Mouse (Mus musculus): ENCODE results near the gene Gm10663. TPM values are rescaled to one million over a fixed set of nuclear protein-coding genes. Genes with fewer than 3 reads are reported as not detected.

Gene Gm10663
- total RNA-seq, 2 experiments from 2014 or later, result not detected

DNA sequence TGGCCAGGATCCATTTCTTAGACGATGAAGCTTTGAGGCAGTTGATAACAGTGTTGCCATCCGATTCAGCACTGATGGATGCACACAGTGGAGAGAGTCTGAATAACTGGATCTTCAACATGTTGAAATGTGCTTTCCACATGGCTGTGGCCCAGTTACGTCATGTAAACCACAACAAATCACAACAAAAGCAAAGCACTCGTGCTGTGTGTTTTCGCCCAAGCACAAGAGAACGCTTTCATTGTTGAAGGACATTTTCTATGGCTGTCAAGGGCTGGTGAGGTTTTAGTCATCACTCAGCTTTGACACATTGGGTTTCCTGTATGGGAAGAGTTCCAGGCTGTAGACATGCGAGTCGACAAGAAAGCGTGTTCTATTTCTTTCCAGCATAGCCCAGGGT, 5.9 kb downstream of the Gm10663 start:
- ATAC-seq (replicated peaks; ENCODE audit: low FRiP score, poor library complexity, severe bottlenecking), result no peak

DNA sequence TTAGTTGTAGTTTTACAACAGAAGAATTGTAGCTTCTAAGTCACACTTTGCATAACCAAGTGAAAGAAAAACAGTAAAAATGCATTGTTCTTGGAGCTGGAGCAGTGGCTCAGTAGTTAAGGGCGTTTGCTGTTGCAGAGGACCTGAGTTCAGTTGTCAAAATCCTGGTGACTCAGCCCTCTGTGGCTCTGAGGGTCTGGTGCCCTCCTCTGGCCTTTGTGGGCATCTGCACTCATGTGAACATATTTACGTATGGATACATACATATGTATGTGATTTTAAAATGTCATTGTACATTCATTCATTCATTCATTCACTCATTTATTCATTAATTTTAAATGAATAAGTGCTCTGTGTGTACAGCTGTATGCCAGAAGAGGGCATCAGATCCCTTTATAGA, 10.8 kb downstream of the Gm10663 start:
- ATAC-seq (replicated peaks; ENCODE audit: low FRiP score, poor library complexity, severe bottlenecking), result no peak

DNA sequence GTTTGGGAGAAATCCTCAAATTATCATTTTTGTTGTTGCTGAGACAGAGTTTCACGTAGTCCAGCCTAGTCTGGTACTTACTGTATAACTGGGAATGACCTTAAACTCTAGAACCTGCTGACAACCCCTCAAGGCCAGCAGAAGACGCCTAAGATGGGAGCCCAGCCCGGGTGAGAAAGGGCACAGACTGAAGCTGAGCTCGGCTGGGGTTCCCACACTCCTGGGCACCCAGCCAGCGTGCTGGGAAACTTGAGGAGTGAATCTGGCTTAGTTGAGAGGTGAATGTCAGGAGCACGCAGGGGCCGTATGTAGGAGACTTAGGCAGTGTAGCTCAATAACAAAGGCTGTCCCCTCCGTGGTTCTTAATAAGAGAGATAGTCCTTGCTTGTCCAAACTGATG, 12.9 kb downstream of the Gm10663 start:
- ATAC-seq (replicated peaks; ENCODE audit: low FRiP score, poor library complexity, severe bottlenecking), result no peak

- ATAC-seq (replicated peaks; ENCODE audit: low FRiP score, poor library complexity, severe bottlenecking), result no peak
These were observed 13.3 kb downstream of the Gm10663 start for GRCm38 (mm10) chr8:65088120-65088519.

DNA sequence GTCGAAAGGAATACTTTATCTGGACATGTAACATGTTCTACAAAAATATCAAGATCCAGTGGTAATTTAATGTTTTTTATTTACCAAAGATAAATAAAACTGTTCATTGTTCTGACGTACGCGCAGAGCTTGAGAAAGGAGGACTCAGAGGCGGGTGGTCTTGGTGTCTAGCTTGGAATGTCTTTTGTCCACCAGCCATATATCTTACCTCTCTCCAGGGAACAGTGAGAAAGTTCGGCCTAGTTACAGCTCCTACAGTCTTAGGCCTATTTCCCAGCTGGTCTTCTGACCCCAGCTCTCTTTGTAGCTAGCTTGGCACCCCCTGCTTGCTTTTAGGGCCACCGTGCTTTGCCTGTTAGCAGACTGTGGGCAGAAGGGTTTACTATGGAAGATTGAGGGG, 14.9 kb downstream of the Gm10663 start:
- ATAC-seq (replicated peaks; ENCODE audit: low FRiP score, poor library complexity, severe bottlenecking), result no peak

- ATAC-seq (replicated peaks; ENCODE audit: low FRiP score, poor library complexity, severe bottlenecking), result no peak
These were observed 23.1 kb downstream of the Gm10663 start for GRCm38 (mm10) chr8:65097760-65098415.

GRCm38 (mm10) chr8:65099735-65100134, 24.9 kb downstream of the Gm10663 start:
- no peak for ATAC-seq (replicated peaks; ENCODE audit: low FRiP score, poor library complexity, severe bottlenecking)

GRCm38 (mm10) chr8:65103632-65104031, 28.8 kb downstream of the Gm10663 start:
- ATAC-seq (replicated peaks; ENCODE audit: low FRiP score, poor library complexity, severe bottlenecking), result no peak

DNA sequence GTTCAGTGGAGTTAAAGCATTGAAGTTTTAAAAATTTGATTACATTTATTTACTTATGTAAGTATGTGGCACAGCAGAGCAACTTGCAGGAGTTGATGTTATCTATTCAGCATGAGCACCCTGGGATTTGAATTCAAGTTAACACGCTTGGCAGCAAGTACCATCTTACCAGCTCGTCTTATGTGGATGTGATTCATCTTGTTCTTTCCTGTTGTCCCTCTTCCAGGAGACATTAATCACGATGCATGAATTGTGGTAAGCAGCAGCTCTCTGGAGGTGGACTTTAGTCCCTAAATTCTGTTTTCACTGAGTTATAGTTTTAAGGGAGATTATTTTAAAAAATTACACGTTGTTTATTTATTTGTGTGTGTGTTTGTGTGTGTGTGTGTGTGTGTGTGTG, 29.2 kb downstream of the Gm10663 start:
- ATAC-seq (replicated peaks; ENCODE audit: low FRiP score, poor library complexity, severe bottlenecking), result no peak

GRCm38 (mm10) chr8:65107936-65108718, 33.3 kb downstream of the Gm10663 start:
- no peak for ATAC-seq (replicated peaks; ENCODE audit: low FRiP score, poor library complexity, severe bottlenecking)

- ATAC-seq (replicated peaks; ENCODE audit: low FRiP score, poor library complexity, severe bottlenecking), result no peak
These were observed 34.1 kb downstream of the Gm10663 start for GRCm38 (mm10) chr8:65108936-65109335.

GRCm38 (mm10) chr8:65110285-65110691, 35.5 kb downstream of the Gm10663 start:
- no peak for ATAC-seq (replicated peaks; ENCODE audit: low FRiP score, poor library complexity, severe bottlenecking)

DNA sequence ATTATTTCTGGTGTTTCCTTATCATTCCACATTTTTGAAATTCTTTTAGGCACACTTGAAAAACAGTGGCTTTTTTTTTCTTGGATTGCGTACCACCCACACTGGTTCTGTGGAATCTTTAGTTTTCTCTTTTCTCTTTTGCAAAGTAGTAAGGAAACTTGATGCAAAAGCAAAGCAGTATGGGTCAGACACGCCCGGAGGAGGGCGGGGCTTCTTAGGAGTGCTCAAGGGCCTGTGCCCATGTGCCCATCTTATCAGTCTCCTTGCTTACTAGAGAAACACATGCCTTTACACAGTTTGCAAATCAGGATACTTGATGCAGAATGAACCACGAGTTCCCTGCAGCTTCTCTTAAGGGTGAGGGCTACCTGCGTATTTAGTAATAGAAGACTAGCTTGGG, 37.3 kb downstream of the Gm10663 start:
- no peak for ATAC-seq (replicated peaks; ENCODE audit: low FRiP score, poor library complexity, severe bottlenecking)

DNA sequence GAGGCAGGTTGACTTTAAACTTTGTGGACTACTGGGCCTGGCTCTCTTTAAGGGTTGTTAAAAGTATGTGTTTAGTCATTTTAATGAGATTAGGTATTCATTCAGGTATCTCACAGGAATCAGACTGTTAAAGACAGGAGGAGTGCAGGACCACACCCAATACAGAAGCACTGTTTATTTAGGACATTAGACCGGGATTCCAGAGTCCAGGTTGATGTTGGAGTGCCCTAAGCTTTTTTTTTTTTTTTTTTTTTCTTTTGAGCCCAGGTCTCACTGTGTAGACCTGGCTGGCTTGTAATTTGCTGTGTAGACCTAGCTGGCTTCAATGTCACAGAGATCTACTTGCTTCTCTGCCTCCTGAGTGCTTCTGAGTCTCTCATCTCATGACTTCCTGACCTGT, 51.2 kb downstream of the Gm10663 start:
- no peak for ATAC-seq (replicated peaks; ENCODE audit: low FRiP score, poor library complexity, severe bottlenecking)

DNA sequence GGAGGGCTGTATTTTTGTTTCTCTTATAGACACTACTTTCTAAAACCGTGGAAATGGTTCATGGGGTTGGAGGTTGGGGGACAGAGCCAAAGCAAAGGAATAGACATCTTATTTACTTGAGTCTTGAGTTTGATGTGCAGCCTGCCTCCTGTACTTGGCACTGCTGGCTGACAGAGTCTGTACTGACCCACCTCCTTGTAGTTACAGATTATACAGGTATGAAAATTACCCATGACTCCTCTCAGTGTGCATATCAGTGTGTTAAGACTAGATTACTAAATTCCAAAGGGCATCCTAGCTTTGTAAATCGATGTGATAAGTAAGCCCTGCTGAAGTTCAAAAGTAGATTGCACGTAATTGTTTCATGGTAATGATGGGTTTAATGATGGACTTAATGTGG, 51.6 kb downstream of the Gm10663 start:
- ATAC-seq (replicated peaks; ENCODE audit: low FRiP score, poor library complexity, severe bottlenecking), result no peak

Other genes with a start within 250 kb of the Gm10663 start
- gene Klhl2, start 225.0 kb upstream of the Gm10663 start, total RNA-seq (2015; ENCODE audit: low replicate concordance), result 4.8 and 5.0 TPM in 2 replicates
- gene Klhl2, start 225.0 kb upstream of the Gm10663 start, total RNA-seq (2017; ENCODE audit: low replicate concordance), result 3.1 and 3.6 TPM in 2 replicates
- 10.9 and 14.6 TPM in 2 replicates for gene Tmem192, start 127.8 kb upstream of the Gm10663 start, total RNA-seq (2015; ENCODE audit: low replicate concordance)
- gene Tmem192, start 127.8 kb upstream of the Gm10663 start, total RNA-seq (2017; ENCODE audit: low replicate concordance), result 0.56 and 1.7 TPM in 2 replicates
- not detected in 2 replicates for gene Trim75, start 87.2 kb upstream of the Gm10663 start, total RNA-seq (2015; ENCODE audit: low replicate concordance)
- not detected in 2 replicates for gene Trim75, start 87.2 kb upstream of the Gm10663 start, total RNA-seq (2017; ENCODE audit: low replicate concordance)
- gene Trim61, start 56.5 kb upstream of the Gm10663 start, total RNA-seq (2015; ENCODE audit: low replicate concordance), result not detected in 2 replicates
- not detected in 2 replicates for gene Trim61, start 56.5 kb upstream of the Gm10663 start, total RNA-seq (2017; ENCODE audit: low replicate concordance)
- gene Trim60, start 56.4 kb upstream of the Gm10663 start, total RNA-seq (2015; ENCODE audit: low replicate concordance), result not detected in 2 replicates
- gene Trim60, start 56.4 kb upstream of the Gm10663 start, total RNA-seq (2017; ENCODE audit: low replicate concordance), result not detected in 2 replicates
- gene Apela, start 37.7 kb upstream of the Gm10663 start, total RNA-seq (2015; ENCODE audit: low replicate concordance), result not detected in 2 replicates
- gene Apela, start 37.7 kb upstream of the Gm10663 start, total RNA-seq (2017; ENCODE audit: low replicate concordance), result not detected in 2 replicates
- not detected in 2 replicates for gene BC030870, start 54.5 kb downstream of the Gm10663 start, total RNA-seq (2015; ENCODE audit: low replicate concordance)
- not detected in 2 replicates for gene BC030870, start 54.5 kb downstream of the Gm10663 start, total RNA-seq (2017; ENCODE audit: low replicate concordance)

Measured in erythroblast, adult 5-6 weeks (primary cell).